Mouse (Mus musculus): ENCODE results near the gene Gm29110.
"Not testable (repeated sequence)": the region's sequence is repeated elsewhere in the genome, so short reads cannot be mapped to it uniquely, and the experiment has no call there.

The Gm29110 gene

GRCm38 (mm10) chrY:74470231-74470630 is at the start of gene Gm29110:
Gm29110 (plus strand) TSS chrY:74470531.
- not testable (repeated sequence) for DNase-seq (ENCODE audit: low spot score in 2 of 2)

All from urinary bladder, postnatal 4 days (tissue).